Mouse (Mus musculus) heart, embryonic 12.5 days (tissue): ENCODE measurements around the gene Akt1. TPM values are rescaled to one million over a fixed set of nuclear protein-coding genes. Genes with fewer than 3 reads are reported as not detected.

Experiments used
- ATAC-seq: fragments of 200-750 bp; cut with Nextera tagmentation; 2 replicates; pipeline ENCODE4 v1.8.0; 2017; ENCODE audit warnings: moderate TSS enrichment, moderate library complexity; ENCODE audit not compliant: insufficient number of reproducible peaks, low FRiP score
- H3K27ac ChIP-seq: fragments of 300-500 bp; sonication (generic); 2 replicates; pipeline ENCODE4 v1.5.1; 2016; ENCODE audit warnings: mild to moderate bottlenecking, moderate library complexity; ENCODE audit not compliant: poor library complexity, severe bottlenecking
- H3K27me3 ChIP-seq: fragments of 300-500 bp; sonication (generic); replicated peaks from 2 replicates; pipeline ENCODE4 v1.6.1; 2016; ENCODE audit warnings: mild to moderate bottlenecking, moderate library complexity
- H3K36me3 ChIP-seq: fragments of 300-500 bp; sonication (generic); 2 replicates; pipeline ENCODE4 v1.6.1; 2016; ENCODE audit warnings: mild to moderate bottlenecking, moderate library complexity
- H3K4me1 ChIP-seq: fragments of 300-500 bp; sonication (generic); replicated peaks from 2 replicates; pipeline ENCODE4 v1.6.1; 2016; ENCODE audit warnings: mild to moderate bottlenecking
- H3K4me2 ChIP-seq: fragments of 300-500 bp; sonication (generic); 2 replicates; pipeline ENCODE4 v1.6.1; 2016; ENCODE audit warnings: mild to moderate bottlenecking, moderate library complexity
- H3K4me3 ChIP-seq: fragments of 300-500 bp; sonication (generic); 2 replicates; pipeline ENCODE4 v1.5.1; 2016; ENCODE audit warnings: mild to moderate bottlenecking
- H3K9ac ChIP-seq: fragments of 300-500 bp; sonication (generic); 2 replicates; pipeline ENCODE4 v1.6.1; 2016; ENCODE audit warnings: mild to moderate bottlenecking, moderate library complexity
- H3K9me3 ChIP-seq: fragments of 300-500 bp; sonication (generic); replicated peaks from 2 replicates; pipeline ENCODE4 v1.6.1; 2016; ENCODE audit warnings: mild to moderate bottlenecking, moderate library complexity
- WGBS: fragments of 180-500 bp; shearing (Covaris S2); methylation state at CpG from one replicate; pipeline ENCODE4 v1.1.7; 2016; 5-methylcytosine and 5-hydroxymethylcytosine counted together
- polyA plus RNA-seq: library from polyadenylated mRNA; unstranded; fragments of >200 nt; fragmentation: Nextera tagmentation; extraction: Ambion mirVana; gene quantifications from 2 replicates; pipeline ENCODE4 v1.2.1, GENCODE M21; 2016

Gene Akt1
- polyA plus RNA-seq, result 180 and 184 TPM in 2 replicates

GRCm38 (mm10) chr12:112674132-112675011 lies at the start of gene Akt1:
Gene Akt1 (minus strand): TSS chr12:112674884.
- Histone ChIP-seq H3K9ac (peak within 1 kb of the TSS; percentile 100), H3K27me3 (peaks cover 3% of the 10 kb centered on the region; the same call in 1 of the 2 replicates), H3K4me3 (peak within 1 kb of the TSS; percentile 87), H3K36me3 (peaks cover 24% of the 10 kb centered on the region), H3K4me2 (peak within 1 kb of the TSS; percentile 80), H3K9me3 (no peaks in the 10 kb centered on the region), H3K27ac (peak within 1 kb of the TSS; percentile 99), H3K4me1 (peaks cover 65% of the 10 kb centered on the region)
- peak; percentile 59 for ATAC-seq
- WGBS, result 15% methylated on average over 69 of the region's 70 CpGs

- Histone ChIP-seq H3K36me3 (no peaks in the 10 kb centered on the region), H3K4me2 (no peak overlapping the region), H3K4me1 (peaks cover 27% of the 10 kb centered on the region), H3K9me3 (no peaks in the 10 kb centered on the region), H3K27me3 (peaks cover 46% of the 10 kb centered on the region), H3K27ac (no peak overlapping the region), H3K9ac (no peak overlapping the region), H3K4me3 (no peak overlapping the region)
- 67% methylated on average over 11 of the region's 11 CpGs for WGBS
- no peak for ATAC-seq
Observed at GRCm38 (mm10) chr12:112724077-112724805, 49.6 kb upstream of the Akt1 start.

GRCm38 (mm10) chr12:112723445-112723844 lies 48.8 kb upstream of the Akt1 start:
- no peak overlapping the region for H3K4me3 ChIP-seq
- H3K9ac ChIP-seq, result no peak overlapping the region
- WGBS, result 83% methylated on average over 6 of the region's 6 CpGs

GRCm38 (mm10) chr12:112723028-112723330 lies 48.3 kb upstream of the Akt1 start:
- Histone ChIP-seq H3K9ac (peak overlapping the region; percentile 86), H3K4me2 (peak overlapping the region; percentile 100), H3K9me3 (no peaks in the 10 kb centered on the region), H3K27me3 (peaks cover 55% of the 10 kb centered on the region), H3K36me3 (no peaks in the 10 kb centered on the region), H3K27ac (no peak overlapping the region), H3K4me3 (peak overlapping the region; percentile 83), H3K4me1 (peaks cover 27% of the 10 kb centered on the region)
- ATAC-seq, result no peak
- 19% methylated on average over 5 of the region's 5 CpGs for WGBS

More at GRCm38 (mm10) chr12:112723445-112723844, 48.8 kb upstream of the Akt1 start:
- Histone ChIP-seq H3K9me3 (no peaks in the 10 kb centered on the region), H3K36me3 (no peaks in the 10 kb centered on the region), H3K4me1 (peaks cover 27% of the 10 kb centered on the region), H3K27me3 (peaks cover 53% of the 10 kb centered on the region), H3K27ac (no peak overlapping the region), H3K4me2 (peak overlapping the region; percentile 100)
- ATAC-seq, result no peak

- Histone ChIP-seq H3K27ac (no peak overlapping the region; the same call in 1 of the 2 replicates), H3K4me1 (peaks cover 27% of the 10 kb centered on the region), H3K4me2 (peak overlapping the region; percentile 100), H3K4me3 (peak overlapping the region; percentile 83), H3K27me3 (peaks cover 60% of the 10 kb centered on the region), H3K36me3 (no peaks in the 10 kb centered on the region), H3K9me3 (no peaks in the 10 kb centered on the region), H3K9ac (peak overlapping the region; percentile 86)
- peak; percentile 64 for ATAC-seq
- WGBS, result under 1% methylated on average over 68 of the region's 75 CpGs
Observed at GRCm38 (mm10) chr12:112722240-112723027, 47.8 kb upstream of the Akt1 start.

- ATAC-seq, result peak; percentile 30
- Histone ChIP-seq H3K4me1 (peaks cover 27% of the 10 kb centered on the region), H3K9me3 (no peaks in the 10 kb centered on the region), H3K27ac (no peak overlapping the region; the same call in 1 of the 2 replicates), H3K4me2 (peak overlapping the region; percentile 100), H3K36me3 (no peaks in the 10 kb centered on the region), H3K9ac (peak overlapping the region; percentile 86), H3K27me3 (peaks cover 60% of the 10 kb centered on the region), H3K4me3 (peak overlapping the region; percentile 83)
- WGBS, result 3% methylated on average over 62 of the region's 69 CpGs
Observed at GRCm38 (mm10) chr12:112721424-112722239, 46.9 kb upstream of the Akt1 start.

- H3K4me2 ChIP-seq, result peak overlapping the region; percentile 100
- H3K36me3 ChIP-seq, result no peaks in the 10 kb centered on the region
- peaks cover 27% of the 10 kb centered on the region for H3K4me1 ChIP-seq
- ATAC-seq, result no peak
- peak overlapping the region; percentile 83 for H3K4me3 ChIP-seq
- H3K9me3 ChIP-seq, result no peaks in the 10 kb centered on the region
- no peak overlapping the region for H3K27ac ChIP-seq
- WGBS, result 41% methylated on average over 12 of the region's 12 CpGs
- peak overlapping the region; percentile 51; the same call in 1 of the 2 replicates for H3K9ac ChIP-seq
- peaks cover 60% of the 10 kb centered on the region for H3K27me3 ChIP-seq
Observed at GRCm38 (mm10) chr12:112720890-112721423, 46.3 kb upstream of the Akt1 start.

- WGBS, result 69% methylated on average over 6 of the region's 6 CpGs
- no peaks in the 10 kb centered on the region for H3K9me3 ChIP-seq
- no peak within 1 kb of the TSS for H3K27ac ChIP-seq
- H3K4me3 ChIP-seq, result peak within 1 kb of the TSS; percentile 83
- H3K36me3 ChIP-seq, result no peaks in the 10 kb centered on the region
- H3K27me3 ChIP-seq, result peaks cover 63% of the 10 kb centered on the region
- H3K4me1 ChIP-seq, result peaks cover 27% of the 10 kb centered on the region
- ATAC-seq, result no peak
- H3K9ac ChIP-seq, result peak within 1 kb of the TSS; percentile 51; the same call in 1 of the 2 replicates
- H3K4me2 ChIP-seq, result peak within 1 kb of the TSS; percentile 100
Observed at GRCm38 (mm10) chr12:112720216-112720615, 45.5 kb upstream of the Akt1 start, which contains the start of gene Cep170b. Gene Cep170b (plus strand): TSS chr12:112720455.

- no peak for ATAC-seq
- WGBS, result 55% methylated on average over 5 of the region's 5 CpGs
- Histone ChIP-seq H3K36me3 (no peaks in the 10 kb centered on the region), H3K4me2 (no peak overlapping the region), H3K27me3 (peaks cover 56% of the 10 kb centered on the region), H3K9me3 (no peaks in the 10 kb centered on the region), H3K4me1 (peaks cover 27% of the 10 kb centered on the region), H3K9ac (no peak overlapping the region), H3K4me3 (no peak overlapping the region), H3K27ac (no peak overlapping the region)
Observed at GRCm38 (mm10) chr12:112718995-112719394, 44.3 kb upstream of the Akt1 start.

- 28% methylated on average over 7 of the region's 7 CpGs for WGBS
- Histone ChIP-seq H3K4me3 (no peak overlapping the region), H3K27me3 (peaks cover 46% of the 10 kb centered on the region), H3K4me1 (peaks cover 14% of the 10 kb centered on the region), H3K9me3 (no peaks in the 10 kb centered on the region), H3K9ac (no peak overlapping the region), H3K27ac (no peak overlapping the region), H3K36me3 (no peaks in the 10 kb centered on the region), H3K4me2 (no peak overlapping the region)
- no peak for ATAC-seq
Observed at GRCm38 (mm10) chr12:112717140-112717539, 42.5 kb upstream of the Akt1 start.
